Mouse (Mus musculus): ENCODE results near the gene Cd99l2.
A peak's percentile ranks its signal among the peaks of the same experiment; 100 is the strongest.
"Not testable (repeated sequence)": the region's sequence is repeated elsewhere in the genome, so short reads cannot be mapped to it uniquely, and the experiment has no call there.

Cd99l2 gene

GRCm38 (mm10) chrX:71492634-71493278 lies at the start of gene Cd99l2:
Gene Cd99l2, minus strand, starts transcription at chrX:71492849.
- DNase-seq (ENCODE audit: low spot score in 2 of 2): peak; percentile 83 to 84

- no peak for DNase-seq (ENCODE audit: low spot score in 2 of 2)
These were observed 48.3 kb upstream of the Cd99l2 start for GRCm38 (mm10) chrX:71540821-71541510.

GRCm38 (mm10) chrX:71537791-71538190 lies 45.1 kb upstream of the Cd99l2 start:
- no peak for DNase-seq (ENCODE audit: low spot score in 2 of 2)

GRCm38 (mm10) chrX:71534102-71534501 lies 41.5 kb upstream of the Cd99l2 start:
- DNase-seq (ENCODE audit: low spot score in 2 of 2): no peak

GRCm38 (mm10) chrX:71532635-71533034 lies 40.0 kb upstream of the Cd99l2 start:
- no peak for DNase-seq (ENCODE audit: low spot score in 2 of 2)

- DNase-seq (ENCODE audit: low spot score in 2 of 2): no peak
These were observed 36.0 kb upstream of the Cd99l2 start for GRCm38 (mm10) chrX:71528646-71529045.

- DNase-seq (ENCODE audit: low spot score in 2 of 2): no peak
These were observed 35.5 kb upstream of the Cd99l2 start for GRCm38 (mm10) chrX:71528150-71528549.

GRCm38 (mm10) chrX:71527461-71527860 lies 34.8 kb upstream of the Cd99l2 start:
- DNase-seq (ENCODE audit: low spot score in 2 of 2): no peak

- no peak for DNase-seq (ENCODE audit: low spot score in 2 of 2)
These were observed 33.1 kb upstream of the Cd99l2 start for GRCm38 (mm10) chrX:71525593-71526299.

GRCm38 (mm10) chrX:71524310-71524709 lies 31.7 kb upstream of the Cd99l2 start:
- DNase-seq (ENCODE audit: low spot score in 2 of 2): no peak

GRCm38 (mm10) chrX:71522889-71523288 lies 30.2 kb upstream of the Cd99l2 start:
- no peak for DNase-seq (ENCODE audit: low spot score in 2 of 2)

- no peak for DNase-seq (ENCODE audit: low spot score in 2 of 2)
These were observed 26.6 kb upstream of the Cd99l2 start for GRCm38 (mm10) chrX:71519252-71519651.

GRCm38 (mm10) chrX:71506591-71506990 lies 13.9 kb upstream of the Cd99l2 start:
- not testable (repeated sequence) for DNase-seq (ENCODE audit: low spot score in 2 of 2)

- no peak for DNase-seq (ENCODE audit: low spot score in 2 of 2)
These were observed 619 bp upstream of the Cd99l2 start for GRCm38 (mm10) chrX:71493279-71493656.

- no peak for DNase-seq (ENCODE audit: low spot score in 2 of 2)
These were observed 567 bp downstream of the Cd99l2 start for GRCm38 (mm10) chrX:71491931-71492633.

GRCm38 (mm10) chrX:71489353-71489752 lies 3.3 kb downstream of the Cd99l2 start:
- DNase-seq (ENCODE audit: low spot score in 2 of 2): no peak

GRCm38 (mm10) chrX:71482244-71482643 lies 10.4 kb downstream of the Cd99l2 start:
- DNase-seq (ENCODE audit: low spot score in 2 of 2): no peak

- DNase-seq (ENCODE audit: low spot score in 2 of 2): no peak
These were observed 16.7 kb downstream of the Cd99l2 start for GRCm38 (mm10) chrX:71475992-71476391.

- DNase-seq (ENCODE audit: low spot score in 2 of 2): no peak
These were observed 17.2 kb downstream of the Cd99l2 start for GRCm38 (mm10) chrX:71475497-71475896.

- no peak for DNase-seq (ENCODE audit: low spot score in 2 of 2)
These were observed 17.6 kb downstream of the Cd99l2 start for GRCm38 (mm10) chrX:71475084-71475483.

- DNase-seq (ENCODE audit: low spot score in 2 of 2): peak in 1 of 2 experiments; percentile 10
These were observed 18.2 kb downstream of the Cd99l2 start for GRCm38 (mm10) chrX:71474296-71474956.

All from spleen, postnatal 36 days (tissue).